Mouse (Mus musculus) forelimb bud, embryonic 11.5 days (tissue): ENCODE measurements around the gene Itgb2.

ENCODE experiments used
- DNase-seq: peaks from one replicate; pipeline ENCODE4 v3.0.0-alpha.2; 2012; ENCODE audit warnings: low read depth, low spot score

The Itgb2 gene

DNA sequence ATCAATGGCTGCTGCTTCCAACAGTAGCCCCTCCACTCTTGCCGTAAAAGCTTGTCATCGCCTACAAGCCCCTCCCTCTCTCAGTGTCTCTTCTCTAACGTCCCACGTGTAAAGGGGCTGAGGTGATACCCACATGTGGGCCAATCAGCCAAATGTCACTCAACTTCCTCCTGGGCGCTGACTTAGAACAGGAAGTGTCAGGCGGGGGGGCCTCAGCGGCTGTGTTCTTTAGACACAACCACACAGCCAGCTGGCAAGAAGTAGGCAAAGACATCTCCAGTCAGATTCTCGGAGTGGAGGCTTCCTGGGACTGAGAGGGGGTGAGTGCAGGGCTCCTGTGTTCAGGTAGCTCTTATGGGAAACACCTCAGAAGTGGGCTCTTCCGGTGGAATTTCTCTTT, at the start of gene Itgb2:
Gene Itgb2, plus strand, starts transcription at position 113 of the 400 bp plus-strand sequence.
- DNase-seq: no peak

- no peak for DNase-seq
Measured at GRCm38 (mm10) chr10:77481814-77482213, 48.2 kb upstream of the Itgb2 start.

DNA sequence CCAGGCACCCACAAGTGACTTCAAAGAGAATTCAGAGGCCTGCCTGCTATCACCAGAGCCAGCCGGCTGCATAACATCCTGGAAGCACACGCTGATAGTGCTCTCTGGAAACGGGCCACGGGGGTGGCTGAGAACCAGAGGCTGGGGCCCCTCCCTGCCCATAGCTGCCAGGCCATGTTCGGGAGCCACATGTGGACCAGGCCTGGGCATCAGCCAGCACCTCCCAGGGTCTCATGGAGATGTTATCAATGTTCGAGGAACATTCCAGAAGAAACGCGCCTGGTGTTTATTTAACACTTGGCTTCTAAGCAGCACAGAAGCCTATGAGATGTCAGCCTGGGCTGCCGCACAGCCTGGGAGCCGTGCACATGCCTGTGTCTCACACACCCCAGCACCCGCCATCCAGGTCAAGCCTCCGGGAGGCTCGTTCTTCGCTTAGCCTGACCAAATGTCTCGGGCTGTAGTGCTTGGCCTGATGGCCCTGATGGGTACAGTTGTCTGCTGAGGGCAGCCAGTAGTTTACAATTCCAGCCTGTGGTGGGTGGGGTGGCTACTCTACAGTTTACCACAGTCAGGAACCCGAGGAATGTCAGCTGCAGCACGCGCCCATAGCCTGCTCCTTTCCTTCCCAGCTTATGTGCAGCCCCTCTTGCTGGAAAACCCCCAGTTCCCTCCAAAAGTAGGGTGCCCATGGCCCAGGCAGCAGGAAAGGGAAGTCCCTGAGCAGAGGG, 45.7 kb upstream of the Itgb2 start:
- DNase-seq: peak; percentile 9

DNA sequence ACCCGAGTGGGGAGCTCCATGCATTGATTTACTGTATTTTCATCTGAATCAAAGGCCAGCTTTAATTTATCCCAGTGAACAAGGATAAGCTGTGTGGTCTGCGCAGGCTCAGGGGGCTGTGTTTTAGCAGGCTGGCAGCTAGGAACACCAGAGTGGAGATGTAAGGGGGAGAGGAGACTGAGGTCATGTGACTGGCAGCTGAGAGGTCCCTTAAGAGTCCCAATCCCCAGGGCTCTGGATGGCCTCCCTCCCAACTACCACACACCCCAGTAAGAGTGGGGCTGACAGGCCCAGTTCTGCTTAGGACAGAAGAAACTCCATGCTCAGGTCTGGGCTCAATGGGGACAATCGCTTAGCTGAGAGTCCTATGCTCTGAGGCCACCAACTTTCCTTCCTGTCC, 44.3 kb upstream of the Itgb2 start:
- no peak for DNase-seq

DNA sequence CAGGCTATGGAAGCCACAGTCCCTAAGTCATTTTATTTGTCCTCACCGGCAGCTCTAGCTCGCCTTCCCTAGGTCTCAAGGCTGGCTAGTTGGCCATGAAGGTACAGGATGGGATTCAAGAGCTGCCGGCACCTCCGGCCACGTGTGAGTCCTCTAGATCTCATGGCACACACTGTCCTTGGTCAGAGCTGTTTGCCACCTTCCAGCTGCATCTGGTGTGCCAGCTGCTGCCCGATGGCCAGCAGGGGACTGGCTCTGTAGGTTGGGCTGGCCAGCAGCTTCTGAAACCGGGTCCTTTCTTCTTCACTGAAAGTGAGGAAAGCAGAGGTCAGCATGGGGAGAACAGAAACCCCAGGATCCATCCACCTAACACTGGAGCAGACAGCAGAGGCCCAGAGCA, 41.9 kb upstream of the Itgb2 start:
- no peak for DNase-seq

DNA sequence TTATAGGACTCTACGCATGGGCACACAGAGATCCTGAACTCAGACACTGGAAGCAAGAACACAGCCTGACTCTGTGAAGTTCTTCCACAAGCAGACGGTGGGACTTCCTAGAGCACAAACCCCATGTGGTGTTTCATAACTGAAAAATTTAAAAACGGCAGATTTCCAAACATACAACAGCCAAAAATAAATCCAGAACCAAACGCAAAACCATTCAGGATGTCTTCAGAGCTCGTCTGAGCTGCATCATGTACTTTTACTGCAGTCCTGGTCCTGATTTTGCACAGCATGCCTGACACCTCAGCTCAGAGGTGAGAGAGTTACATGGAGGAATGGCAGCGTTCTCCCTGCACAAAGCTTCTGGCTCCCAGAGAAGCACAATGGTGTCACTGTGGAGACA, 38.5 kb upstream of the Itgb2 start:
- no peak for DNase-seq

- no peak for DNase-seq
Measured at GRCm38 (mm10) chr10:77492885-77493284, 37.2 kb upstream of the Itgb2 start.

DNA sequence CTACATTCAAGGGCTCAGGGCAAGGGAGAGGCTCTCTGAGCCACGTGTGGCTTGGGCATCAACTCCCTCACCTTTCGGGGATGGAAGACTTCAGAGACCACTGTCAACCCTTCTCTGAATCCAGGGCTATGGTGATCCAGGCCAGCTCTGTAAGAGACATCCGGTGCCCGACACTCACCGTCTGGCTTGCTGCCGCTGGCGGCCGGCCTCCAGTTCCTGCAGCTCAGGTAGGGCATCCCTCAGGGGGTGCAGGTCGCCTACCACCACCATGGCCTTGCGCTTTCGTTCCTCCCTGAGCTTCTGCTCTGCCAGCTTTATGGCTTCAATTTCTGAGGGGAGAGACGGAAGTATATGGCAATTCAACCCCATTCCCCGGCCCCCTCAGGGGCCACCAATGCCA, 32.9 kb upstream of the Itgb2 start:
- no peak for DNase-seq

DNA sequence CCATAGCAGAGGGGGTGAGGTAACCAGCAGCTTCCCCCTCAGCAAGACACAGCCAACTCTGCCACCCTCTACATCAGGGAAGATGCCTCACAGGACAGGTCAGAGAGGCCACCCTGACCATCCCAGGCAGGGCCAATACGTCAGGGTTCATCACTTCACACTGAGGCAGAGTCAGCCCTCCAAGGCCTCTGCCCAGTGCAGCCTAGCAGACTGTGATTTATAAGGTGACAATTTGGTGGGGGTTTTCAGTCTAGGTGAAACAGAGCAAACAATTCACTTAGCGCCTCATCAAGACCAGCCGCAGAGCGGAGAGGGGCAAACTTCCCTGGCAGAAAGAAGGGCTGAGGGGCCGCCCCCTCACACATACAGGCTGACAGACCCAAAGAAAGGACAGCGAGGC, 31.8 kb upstream of the Itgb2 start:
- DNase-seq: no peak

DNA sequence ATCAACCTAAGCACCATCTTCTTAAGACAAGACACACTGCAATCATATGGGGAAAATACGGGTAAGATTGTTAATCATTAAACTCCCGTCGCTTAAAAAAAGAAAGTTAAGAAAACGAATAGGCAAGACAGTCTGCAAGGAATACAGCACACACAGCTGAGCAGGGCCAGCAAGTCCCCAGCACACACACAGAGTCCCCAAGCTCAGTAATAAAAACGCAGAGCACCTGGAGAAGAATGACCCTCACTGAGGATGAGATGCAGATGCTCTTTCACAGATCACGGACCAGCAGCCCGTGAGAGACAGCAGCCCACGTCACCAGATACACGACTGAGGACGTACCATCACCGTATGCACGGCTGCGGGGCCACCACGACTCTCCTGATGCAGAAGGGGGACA, 29.4 kb upstream of the Itgb2 start:
- no peak for DNase-seq

DNA sequence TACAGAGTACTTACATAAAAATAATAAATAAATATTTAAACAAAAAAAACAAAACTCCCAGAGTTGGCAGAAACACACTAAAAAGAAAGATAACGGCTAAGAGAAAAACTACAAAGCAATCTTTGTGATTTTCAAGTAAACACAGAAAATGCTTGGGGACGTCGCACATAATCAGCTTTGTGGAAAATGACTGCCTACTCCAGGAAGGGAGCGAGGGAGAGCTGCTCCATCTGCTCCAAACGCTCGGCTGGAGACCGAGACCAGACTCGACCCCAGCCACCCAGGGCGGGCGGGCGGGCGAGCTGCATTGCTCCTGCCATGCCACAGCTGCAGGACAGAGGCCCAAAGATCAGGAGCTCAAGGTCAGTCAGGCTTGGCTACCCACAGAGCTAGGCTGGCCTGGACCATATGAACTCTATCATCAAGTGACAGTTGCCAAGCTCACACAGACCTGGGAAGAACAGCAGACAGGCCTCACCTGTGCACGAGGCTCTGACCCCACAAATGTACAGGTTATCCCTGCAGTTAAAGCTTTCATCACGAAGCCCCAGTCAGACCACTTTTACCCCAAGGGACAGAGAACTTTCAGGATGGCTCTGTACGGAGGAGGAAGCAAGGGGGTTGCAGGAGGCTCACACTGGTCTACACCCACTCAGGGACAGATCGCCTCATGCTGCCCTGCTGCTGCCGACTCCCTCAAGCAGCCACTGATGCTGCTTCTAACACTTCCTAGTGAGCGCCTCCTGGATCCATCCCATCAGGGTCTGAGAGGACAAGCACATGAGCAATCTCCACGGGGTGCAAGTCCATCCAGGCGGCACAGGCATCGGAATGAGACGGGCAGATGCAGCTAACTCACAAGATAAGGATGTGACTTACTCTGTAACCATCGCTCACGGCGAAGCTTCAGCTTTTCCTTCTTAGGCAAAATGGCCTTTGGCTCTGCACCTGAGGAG, 26.8 kb upstream of the Itgb2 start:
- no peak for DNase-seq

DNA sequence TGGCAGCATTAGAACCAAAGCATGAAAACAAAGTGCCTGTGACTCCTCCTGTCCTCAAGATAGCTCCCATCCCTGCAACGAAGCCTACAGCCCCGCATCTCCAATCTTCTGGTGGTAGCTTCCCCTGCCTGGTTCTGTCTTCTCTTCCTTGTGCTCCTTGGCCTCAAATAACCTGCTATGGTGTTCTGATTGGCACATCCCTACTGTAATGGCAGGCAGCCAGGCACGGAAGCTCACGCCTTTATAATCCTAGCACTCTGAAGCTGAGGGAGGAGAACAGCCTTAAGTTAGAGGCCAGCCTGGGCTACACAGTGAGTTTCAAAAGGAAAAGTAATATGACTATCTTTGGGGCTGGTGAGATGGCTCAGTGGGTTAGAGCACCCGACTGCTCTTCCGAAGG, 25.9 kb upstream of the Itgb2 start:
- no peak for DNase-seq

GRCm38 (mm10) chr10:77506526-77506925, 23.5 kb upstream of the Itgb2 start:
- no peak for DNase-seq

- no peak for DNase-seq
Measured at GRCm38 (mm10) chr10:77506961-77507577, 23.0 kb upstream of the Itgb2 start.

DNA sequence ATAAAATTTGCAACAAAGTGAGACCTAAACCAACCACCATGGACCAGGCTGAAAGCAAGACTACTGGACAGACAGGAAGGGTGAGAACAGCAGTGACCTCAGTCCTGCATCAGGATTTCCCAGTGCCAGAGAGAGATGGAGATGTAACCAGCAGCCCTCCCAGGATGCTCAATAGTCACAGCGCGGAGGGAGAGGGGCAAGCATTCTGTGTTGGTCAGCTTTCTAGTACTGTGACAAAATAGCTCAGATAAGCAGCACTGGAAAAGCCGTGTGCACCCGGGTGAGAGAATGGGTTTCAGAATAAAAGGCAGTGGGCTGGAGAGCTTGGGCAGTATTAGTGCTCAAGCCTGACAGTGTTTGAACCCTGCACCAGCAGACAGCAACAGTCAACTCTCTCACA, 22.3 kb upstream of the Itgb2 start:
- no peak for DNase-seq

- DNase-seq: no peak
Measured at GRCm38 (mm10) chr10:77508744-77509143, 21.3 kb upstream of the Itgb2 start.

DNA sequence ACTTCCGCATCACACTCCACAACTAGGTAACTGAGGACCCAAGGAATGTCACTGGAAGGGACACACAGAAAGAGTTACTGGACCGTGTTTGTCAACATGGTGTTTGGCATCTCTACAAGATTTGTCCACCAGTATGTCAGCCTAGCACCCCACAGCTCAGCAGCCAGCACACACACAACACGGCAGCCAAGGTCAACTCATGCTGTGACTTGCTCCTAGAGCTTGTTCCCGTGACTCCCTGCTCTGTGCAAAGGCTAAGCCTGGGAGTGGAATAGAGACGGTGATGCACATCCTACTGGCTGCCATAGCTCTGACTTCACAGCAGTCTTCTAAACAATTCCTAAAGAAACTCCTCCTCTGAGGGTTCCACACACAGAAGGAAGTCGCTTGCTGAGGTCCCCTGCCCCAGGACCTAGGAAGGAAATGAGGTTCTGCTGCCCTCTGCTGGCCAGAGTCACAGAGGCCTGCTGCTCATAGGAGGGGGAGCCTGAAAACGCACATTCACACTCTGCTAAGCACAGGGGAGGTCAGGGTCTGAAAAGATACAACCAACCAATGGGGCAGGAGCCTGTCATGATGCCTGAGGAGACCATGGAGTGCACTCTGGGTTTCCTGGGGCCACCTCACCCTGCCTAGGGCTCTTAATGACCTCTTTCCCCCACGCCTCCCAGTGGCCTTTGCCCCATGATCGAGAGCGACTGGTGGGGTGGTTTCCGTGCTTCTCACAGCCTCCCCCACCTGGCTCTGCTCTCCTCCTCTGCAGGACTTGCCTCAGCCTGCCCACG, 20.5 kb upstream of the Itgb2 start:
- DNase-seq: peak; percentile 88

GRCm38 (mm10) chr10:77510225-77510982, 19.6 kb upstream of the Itgb2 start:
- DNase-seq: no peak

- peak; percentile 93 for DNase-seq
Measured at GRCm38 (mm10) chr10:77515385-77516348, 14.4 kb upstream of the Itgb2 start, which contains the start of gene Fam207a. Gene Fam207a (minus strand): TSS chr10:77515785.
